Mouse (Mus musculus) G1E (cell line): Measurements from ENCODE around the gene Ebf1.

Source experiments
- CTCF ChIP-seq: IDR thresholded peaks from 2 replicates; pipeline ENCODE4 v1.5.1; 2012; ENCODE audit warnings: low read depth, low read length, inconsistent platforms, mixed read lengths
- GATA1 ChIP-seq: IDR thresholded peaks from 2 replicates; pipeline ENCODE4 v1.6.1; 2012; ENCODE audit warnings: borderline replicate concordance, low read length, inconsistent platforms, mixed read lengths
- GATA2 ChIP-seq: IDR thresholded peaks from 2 replicates; pipeline ENCODE4 v1.6.1; 2012; ENCODE audit warnings: low read depth, low read length, inconsistent platforms, borderline replicate concordance
- TAL1 ChIP-seq: conservative IDR thresholded peaks from 2 replicates; pipeline ENCODE4 v1.6.1; 2012; ENCODE audit warnings: low read depth, low read length, inconsistent platforms, mixed read lengths

DNA sequence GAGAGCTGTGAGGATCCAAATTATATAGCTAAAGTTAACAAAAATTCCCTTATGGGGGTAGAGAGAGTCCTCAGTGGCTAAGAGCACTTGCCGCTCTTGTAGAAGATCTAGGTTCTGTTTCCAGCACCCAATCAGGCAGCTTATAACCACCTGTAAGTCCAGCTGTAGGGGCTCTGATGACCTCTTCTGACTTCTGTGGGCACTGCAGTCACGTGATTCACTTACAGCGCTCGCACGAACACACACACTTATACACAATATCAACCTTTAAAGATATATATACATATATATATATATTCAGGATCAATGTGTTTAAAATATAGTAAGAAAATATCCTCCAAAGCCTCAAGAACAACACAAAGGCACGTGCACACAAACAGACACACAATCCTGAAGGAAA lies 24.1 kb upstream of the Ebf1 start:
- TF ChIP-seq GATA2 = no peak
- no peak for TF ChIP-seq CTCF
- TF ChIP-seq TAL1 = no peak
- TF ChIP-seq GATA1 = no peak
